Mouse (Mus musculus): ENCODE results near the gene Cd302. TPM values are rescaled to one million over a fixed set of nuclear protein-coding genes. Genes with fewer than 3 reads are reported as not detected.

The Cd302 gene
- polyA plus RNA-seq, 1 experiment from 2014 or later, result 42.2 TPM

GRCm38 (mm10) chr2:60209122-60209611 lies 75.1 kb downstream of the Cd302 start:
- Histone ChIP-seq H3K4me2 (peak overlapping the region; percentile 73), H3K36me3 (peaks cover 37% of the 10 kb centered on the region), H3K27me3 (replicated peaks) (no peaks in the 10 kb centered on the region), H3K4me3 (peak overlapping the region; percentile 98), H3K4me1 (peaks cover 59% of the 10 kb centered on the region), H3K9me3 (replicated peaks) (no peaks in the 10 kb centered on the region), H3K27ac (peak overlapping the region; percentile 92), H3K9ac (peak overlapping the region; percentile 97)
- ATAC-seq, result peak; percentile 63
- WGBS (ENCODE audit: insufficient replicate concordance), result under 1% methylated on average over 34 of the region's 35 CpGs

- no peak overlapping the region for H3K27ac ChIP-seq
- peaks cover 22% of the 10 kb centered on the region for H3K36me3 ChIP-seq
- H3K9me3 ChIP-seq (replicated peaks), result no peaks in the 10 kb centered on the region
- H3K27me3 ChIP-seq (replicated peaks), result no peaks in the 10 kb centered on the region
- peaks cover 44% of the 10 kb centered on the region for H3K4me1 ChIP-seq
- no peak overlapping the region for H3K9ac ChIP-seq
- ATAC-seq, result no peak
- WGBS (ENCODE audit: insufficient replicate concordance), result 73% methylated on average over 6 of the region's 6 CpGs
- no peak overlapping the region for H3K4me2 ChIP-seq
- H3K4me3 ChIP-seq, result no peak overlapping the region
Observed at GRCm38 (mm10) chr2:60205795-60206194, 78.5 kb downstream of the Cd302 start.

- 41% methylated on average over 6 of the region's 6 CpGs for WGBS (ENCODE audit: insufficient replicate concordance)
- Histone ChIP-seq H3K9ac (no peak overlapping the region), H3K4me3 (no peak overlapping the region), H3K4me2 (no peak overlapping the region), H3K27ac (no peak overlapping the region), H3K9me3 (replicated peaks) (no peaks in the 10 kb centered on the region), H3K27me3 (replicated peaks) (no peaks in the 10 kb centered on the region), H3K36me3 (peaks cover 22% of the 10 kb centered on the region), H3K4me1 (peaks cover 42% of the 10 kb centered on the region)
- ATAC-seq, result peak; percentile 38; the same call in 1 of the 2 replicates
Observed at GRCm38 (mm10) chr2:60204162-60204561, 80.1 kb downstream of the Cd302 start.

GRCm38 (mm10) chr2:60203733-60204132 lies 80.6 kb downstream of the Cd302 start:
- no peak overlapping the region for H3K27ac ChIP-seq
- no peaks in the 10 kb centered on the region for H3K9me3 ChIP-seq (replicated peaks)
- H3K4me1 ChIP-seq, result peaks cover 42% of the 10 kb centered on the region
- H3K4me2 ChIP-seq, result no peak overlapping the region
- H3K4me3 ChIP-seq, result no peak overlapping the region
- 67% methylated on average over 4 of the region's 4 CpGs for WGBS (ENCODE audit: insufficient replicate concordance)
- peaks cover 22% of the 10 kb centered on the region for H3K36me3 ChIP-seq
- no peaks in the 10 kb centered on the region for H3K27me3 ChIP-seq (replicated peaks)
- ATAC-seq, result no peak
- no peak overlapping the region for H3K9ac ChIP-seq

GRCm38 (mm10) chr2:60202900-60203530 lies 81.3 kb downstream of the Cd302 start:
- no peaks in the 10 kb centered on the region for H3K9me3 ChIP-seq (replicated peaks)
- H3K27ac ChIP-seq, result no peak overlapping the region
- H3K36me3 ChIP-seq, result peaks cover 22% of the 10 kb centered on the region
- H3K9ac ChIP-seq, result no peak overlapping the region
- H3K27me3 ChIP-seq (replicated peaks), result no peaks in the 10 kb centered on the region
- ATAC-seq, result no peak
- H3K4me1 ChIP-seq, result peaks cover 42% of the 10 kb centered on the region
- H3K4me2 ChIP-seq, result no peak overlapping the region
- WGBS (ENCODE audit: insufficient replicate concordance), result 52% methylated on average over 8 of the region's 8 CpGs
- H3K4me3 ChIP-seq, result no peak overlapping the region

Other genes starting within 250 kb of the Cd302 start
- gene Baz2b, start 74.6 kb downstream of the Cd302 start, polyA plus RNA-seq (2016; fragmentation: Nextera tagmentation; extraction: Ambion mirVana), result 22.1 and 22.2 TPM in 2 replicates
- gene March7, start 74.6 kb downstream of the Cd302 start, polyA plus RNA-seq (2016; fragmentation: Nextera tagmentation; extraction: Ambion mirVana), result 32.7 and 32.9 TPM in 2 replicates
- gene Ly75, start 98.8 kb upstream of the Cd302 start, polyA plus RNA-seq (2016; fragmentation: Nextera tagmentation; extraction: Ambion mirVana), result 6.4 and 7.0 TPM in 2 replicates

All from liver, embryonic 12.5 days (tissue).